Mouse (Mus musculus) CH12.LX (cell line): ENCODE measurements around the gene Itga6.

Source experiments
- CTCF ChIP-seq, 2 experiments: IDR thresholded peaks in 1 of 2; conservative IDR thresholded peaks in 1 of 2; 2 replicates each; pipeline ENCODE4 v1.5.1; 2011 to 2012; ENCODE audit warnings: low read depth in 2 of 2, low read length in 2 of 2, improper control_type of control experiment in 1 of 2, inconsistent platforms in 1 of 2, mild to moderate bottlenecking in 1 of 2, moderate library complexity in 1 of 2
- GABPA ChIP-seq: IDR thresholded peaks from 2 replicates; pipeline ENCODE4 v1.6.1; 2012; ENCODE audit warnings: low read depth, low read length, improper control_type of control experiment, inconsistent platforms; ENCODE audit not compliant: insufficient replicate concordance
- MXI1 ChIP-seq: IDR thresholded peaks from 2 replicates; pipeline ENCODE4 v1.6.1; 2011; ENCODE audit warnings: mild to moderate bottlenecking, low read depth, low read length, improper control_type of control experiment
- POLR2A ChIP-seq: IDR thresholded peaks from 2 replicates; pipeline ENCODE4 v1.6.1; 2011; ENCODE audit warnings: low read depth, mild to moderate bottlenecking, improper control_type of control experiment, low read length
- USF1 ChIP-seq: IDR thresholded peaks from 2 replicates; pipeline ENCODE4 v1.6.1; 2014; ENCODE audit warnings: low read depth, mild to moderate bottlenecking, inconsistent platforms, low read length, improper control_type of control experiment
- ZNF384 ChIP-seq: IDR thresholded peaks from 2 replicates; pipeline ENCODE4 v1.6.1; 2012; ENCODE audit warnings: low read depth, low read length, improper control_type of control experiment, inconsistent platforms

GRCm38 (mm10) chr2:71872801-71873443 lies 127.5 kb downstream of the Itga6 start, which contains the start of gene Pdk1:
- TF ChIP-seq MXI1 (peak; percentile 39; the same call in 1 of the 2 replicates), GABPA (no peak), POLR2A (peak; percentile 77), CTCF (conservative IDR thresholded peaks at IDR 0.05 in 1 of 2, IDR thresholded peaks at IDR 0.05 in 1 of 2; ENCODE audit: low read depth in 2 of 2, low read length in 2 of 2) (no peak), ZNF384 (peak; percentile 94), USF1 (no peak)
